Mouse (Mus musculus) heart, postnatal 0 days (tissue): ENCODE measurements at regions not wholly inside any gene's neighbourhood (a gene's known extent, or its start where the extent isn't known, plus 50 kb on each side); places are given as distances from the start of the nearest gene placed in this dataset. TPM values are rescaled to one million over a fixed set of nuclear protein-coding genes. Genes with fewer than 3 reads are reported as not detected.

Source experiments
- ATAC-seq: fragments of 200-750 bp; cut with Nextera tagmentation; 2 replicates; pipeline ENCODE4 v1.8.0; 2017; ENCODE audit warnings: low read depth, moderate number of reproducible peaks, moderate library complexity; ENCODE audit not compliant: insufficient read depth
- DNase-seq: peaks from one replicate; pipeline ENCODE4 v3.0.0-alpha.2; 2016; ENCODE audit warnings: low spot score
- H3K27ac ChIP-seq: fragments of 300-500 bp; sonication (generic); 2 replicates; pipeline ENCODE4 v1.5.1; 2014; ENCODE audit warnings: low read depth, mild to moderate bottlenecking
- H3K27me3 ChIP-seq: fragments of 300-500 bp; sonication (generic); 2 replicates; pipeline ENCODE4 v1.6.1; 2014; ENCODE audit warnings: low read length, mixed read lengths; ENCODE audit not compliant: control insufficient read depth, insufficient read depth
- H3K36me3 ChIP-seq: fragments of 300-500 bp; sonication (generic); replicated peaks from 2 replicates; pipeline ENCODE4 v1.6.1; 2014; ENCODE audit warnings: low read length, mixed read lengths; ENCODE audit not compliant: control insufficient read depth, insufficient read depth
- H3K4me1 ChIP-seq: fragments of 300-500 bp; sonication (generic); 2 replicates; pipeline ENCODE4 v1.6.1; 2014; ENCODE audit warnings: antibody characterized with exemption; ENCODE audit not compliant: control insufficient read depth, insufficient read depth
- H3K4me2 ChIP-seq: fragments of 300-500 bp; sonication (generic); 2 replicates; pipeline ENCODE4 v1.6.1; 2014; ENCODE audit warnings: low read depth, mild to moderate bottlenecking, low read length, moderate library complexity
- H3K4me3 ChIP-seq: fragments of 300-500 bp; sonication (generic); 2 replicates; pipeline ENCODE4 v1.5.1; 2014; ENCODE audit warnings: low read depth, low read length
- H3K9ac ChIP-seq: fragments of 300-500 bp; sonication (generic); replicated peaks from 2 replicates; pipeline ENCODE4 v1.6.1; 2014; ENCODE audit warnings: low read depth, low read length, mixed read lengths
- H3K9me3 ChIP-seq: fragments of 300-500 bp; sonication (generic); replicated peaks from 2 replicates; pipeline ENCODE4 v1.6.1; 2016; ENCODE audit warnings: low read length; ENCODE audit not compliant: control insufficient read depth
- CTCF ChIP-seq: IDR thresholded peaks from 2 replicates; pipeline ENCODE4 v1.5.1; 2016; ENCODE audit warnings: antibody characterized with exemption, control low read depth, low read depth
- EP300 ChIP-seq: IDR thresholded peaks from 2 replicates; pipeline ENCODE4 v1.6.1; 2016; ENCODE audit warnings: antibody characterized with exemption, low read depth
- WGBS: fragments of 180-500 bp; shearing (Covaris S2); extraction: QIAGEN DNeasy Blood & Tissue Kit; methylation state at CpG from one replicate; pipeline ENCODE4 v1.1.7; 2014; 5-methylcytosine and 5-hydroxymethylcytosine counted together
- microRNA-seq: library from miRNA; unstranded; fragments of <30 nt; microRNA quantifications from one replicate; pipeline ENCODE4, GENCODE M21; 2016

DNA sequence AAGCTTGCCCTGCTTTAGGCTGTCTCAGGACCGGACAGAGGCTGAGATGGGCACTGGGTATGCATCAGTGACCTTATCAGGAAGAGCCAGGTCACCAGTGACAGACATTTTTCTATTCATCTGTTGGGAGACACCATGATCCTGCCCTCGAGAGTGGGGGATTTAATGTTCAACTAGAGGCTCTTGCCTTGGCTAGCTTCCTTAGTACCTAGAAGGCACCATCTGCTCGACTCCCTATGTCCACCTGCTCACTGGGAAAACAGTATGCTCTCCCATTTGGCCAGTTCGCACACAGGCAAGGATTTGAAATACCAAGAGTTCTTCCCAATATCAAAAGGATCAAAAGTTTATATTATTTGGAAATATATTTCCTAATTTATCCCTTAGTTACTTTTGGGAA lies 321.3 kb downstream of the Sox2 start:
- no peak for DNase-seq
- H3K4me2 ChIP-seq, result no peak overlapping the region
- no peaks in the 10 kb centered on the region for H3K4me1 ChIP-seq
- no peaks in the 10 kb centered on the region for H3K27me3 ChIP-seq
- H3K9me3 ChIP-seq, result no peaks in the 10 kb centered on the region
- ATAC-seq, result no peak
- H3K4me3 ChIP-seq, result no peak overlapping the region
- H3K27ac ChIP-seq, result no peak overlapping the region
- TF ChIP-seq CTCF (no peak), EP300 (no peak)
- 76% methylated on average over 4 of the region's 4 CpGs for WGBS
- no peak overlapping the region for H3K9ac ChIP-seq
- H3K36me3 ChIP-seq, result no peaks in the 10 kb centered on the region

DNA sequence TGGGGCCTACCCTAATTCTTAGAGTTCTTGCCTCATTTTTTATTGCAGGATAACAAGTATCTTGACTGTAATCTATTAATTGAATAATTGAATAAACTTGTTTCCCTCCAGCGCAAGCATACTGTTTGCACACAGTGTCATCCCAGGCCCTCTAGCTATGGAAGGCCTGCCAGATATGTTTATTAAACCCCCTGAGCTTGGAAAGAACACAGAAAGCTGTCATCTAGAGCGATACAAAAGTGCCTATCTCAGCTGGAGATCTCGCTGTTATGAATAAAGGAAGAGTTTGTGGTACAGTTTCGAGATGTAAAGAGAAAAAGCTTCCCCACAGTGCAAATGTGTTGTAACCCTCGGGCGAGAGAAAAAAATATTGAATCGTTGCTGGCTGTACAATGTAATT lies 324.2 kb downstream of the Sox2 start:
- Histone ChIP-seq H3K9ac (no peak overlapping the region), H3K4me3 (no peak overlapping the region), H3K4me2 (no peak overlapping the region), H3K27ac (no peak overlapping the region), H3K9me3 (no peaks in the 10 kb centered on the region), H3K27me3 (no peaks in the 10 kb centered on the region), H3K4me1 (no peaks in the 10 kb centered on the region), H3K36me3 (no peaks in the 10 kb centered on the region)
- WGBS, result 78% methylated on average over 7 of the region's 7 CpGs
- ATAC-seq (no peak), DNase-seq (no peak)
- TF ChIP-seq EP300 (no peak), CTCF (no peak)

Small RNAs in the stretch of these regions (microRNA-seq; reads per million reads assigned to microRNA genes)
- not detected for gene Mir6378
